Mouse (Mus musculus) MEL (cell line): ENCODE measurements at regions not wholly inside any gene's neighbourhood (a gene's known extent, or its start where the extent isn't known, plus 50 kb on each side); places are given as distances from the start of the nearest gene placed in this dataset.

Source experiments
- DNase-seq: peaks from one replicate; pipeline ENCODE4 v3.0.0; 2011; ENCODE audit warnings: low read depth, low spot score
- H3K27ac ChIP-seq: 2 replicates; pipeline ENCODE4 v1.5.1; 2012; ENCODE audit warnings: low read depth, mild to moderate bottlenecking, control low read depth, low read length, moderate library complexity; ENCODE audit not compliant: control insufficient read depth
- H3K27me3 ChIP-seq, 2 experiments: fragments of 150-350 bp in 1 of 2; sonication (generic) in 1 of 2; 2 replicates each; pipeline ENCODE4 v1.6.1; 2012; ENCODE audit warnings: low read length in 2 of 2, mild to moderate bottlenecking in 2 of 2, improper control_type of control experiment in 1 of 2, moderate library complexity in 1 of 2; ENCODE audit not compliant: insufficient read depth in 2 of 2, control insufficient read depth in 1 of 2
- H3K36me3 ChIP-seq, 2 experiments: 2 replicates each; pipeline ENCODE4 v1.6.1; 2012 to 2014; ENCODE audit warnings: low read length in 2 of 2, improper control_type of control experiment in 1 of 2, inconsistent platforms in 1 of 2, mild to moderate bottlenecking in 1 of 2; ENCODE audit not compliant: insufficient read depth in 2 of 2, control insufficient read depth in 1 of 2
- H3K4me1 ChIP-seq, 2 experiments: fragments of 150-350 bp in 1 of 2; sonication (generic) in 1 of 2; 2 replicates each; pipeline ENCODE4 v1.6.1; 2012; ENCODE audit warnings: low read length in 2 of 2, improper control_type of control experiment in 1 of 2, mild to moderate bottlenecking in 1 of 2; ENCODE audit not compliant: insufficient read depth in 2 of 2, control insufficient read depth in 1 of 2
- H3K4me3 ChIP-seq, 2 experiments: fragments of 150-350 bp in 1 of 2; sonication (generic) in 1 of 2; 2 replicates each; pipeline ENCODE4 v1.5.1; 2012; ENCODE audit warnings: low read depth in 2 of 2, low read length in 2 of 2, mild to moderate bottlenecking in 2 of 2, moderate library complexity in 2 of 2, control low read depth in 1 of 2, improper control_type of control experiment in 1 of 2; ENCODE audit not compliant: control insufficient read depth in 1 of 2, insufficient read depth in 1 of 2
- H3K79me2 ChIP-seq: 2 replicates; pipeline ENCODE4 v1.6.1; 2012; ENCODE audit warnings: mild to moderate bottlenecking, low read length, moderate library complexity; ENCODE audit not compliant: control insufficient read depth, poor library complexity, insufficient read depth
- H3K9ac ChIP-seq: 2 replicates; pipeline ENCODE4 v1.6.1; 2012; ENCODE audit warnings: low read depth, mild to moderate bottlenecking, control low read depth, low read length, moderate library complexity; ENCODE audit not compliant: control insufficient read depth, poor library complexity, severe bottlenecking
- H3K9me3 ChIP-seq: fragments of 150-350 bp; sonication (generic); replicated peaks from 2 replicates; pipeline ENCODE4 v1.6.1; 2012; ENCODE audit warnings: mild to moderate bottlenecking, low read length, improper control_type of control experiment, moderate library complexity; ENCODE audit not compliant: insufficient read depth
- CTCF ChIP-seq, 3 experiments: IDR thresholded peaks in 2 of 3; conservative IDR thresholded peaks in 1 of 3; 2 replicates each; pipeline ENCODE4 v1.5.1; 2011 to 2012; ENCODE audit warnings: low read length in 3 of 3, low read depth in 2 of 3, mild to moderate bottlenecking in 2 of 3, improper control_type of control experiment in 1 of 3, inconsistent platforms in 1 of 3, mixed read lengths in 1 of 3, moderate library complexity in 1 of 3; ENCODE audit not compliant: control insufficient read depth in 1 of 3, insufficient read depth in 1 of 3, poor library complexity in 1 of 3, severe bottlenecking in 1 of 3
- E2F4 ChIP-seq: IDR thresholded peaks from 2 replicates; pipeline ENCODE4 v1.6.1; 2011; ENCODE audit warnings: low read depth, low read length, improper control_type of control experiment, borderline replicate concordance
- EP300 ChIP-seq, 2 experiments: IDR thresholded peaks; 2 replicates each; pipeline ENCODE4 v1.6.1; 2011; ENCODE audit warnings: improper control_type of control experiment in 2 of 2, low read length in 2 of 2, low read depth in 1 of 2, mild to moderate bottlenecking in 1 of 2
- ETS1 ChIP-seq: IDR thresholded peaks from 2 replicates; pipeline ENCODE4 v1.6.1; 2012; ENCODE audit warnings: low read depth, mild to moderate bottlenecking, inconsistent platforms, low read length, improper control_type of control experiment, moderate library complexity
- KAT2A ChIP-seq: conservative IDR thresholded peaks from 2 replicates; pipeline ENCODE4 v1.6.1; 2012; ENCODE audit warnings: low read depth, low read length, improper control_type of control experiment, inconsistent platforms
- MAFK ChIP-seq: IDR thresholded peaks from 2 replicates; pipeline ENCODE4 v1.6.1; 2011; ENCODE audit warnings: low read depth, mild to moderate bottlenecking, low read length, improper control_type of control experiment, borderline replicate concordance
- MAZ ChIP-seq: IDR thresholded peaks from 2 replicates; pipeline ENCODE4 v1.6.1; 2012; ENCODE audit warnings: low read depth, mild to moderate bottlenecking, inconsistent platforms, low read length, improper control_type of control experiment
- MEF2A ChIP-seq: IDR thresholded peaks from 2 replicates; pipeline ENCODE4 v1.6.1; 2014; ENCODE audit warnings: low read depth, mild to moderate bottlenecking, inconsistent platforms, low read length, improper control_type of control experiment; ENCODE audit not compliant: poor library complexity, insufficient replicate concordance, severe bottlenecking; ENCODE audit errors: extremely low read depth
- MXI1 ChIP-seq: IDR thresholded peaks from 2 replicates; pipeline ENCODE4 v1.6.1; 2011; ENCODE audit warnings: mild to moderate bottlenecking, low read depth, low read length, improper control_type of control experiment
- POLR2A ChIP-seq, 2 experiments: IDR thresholded peaks; 2 replicates each; pipeline ENCODE4 v1.6.1; 2011 to 2012; ENCODE audit warnings: low read length in 2 of 2, mild to moderate bottlenecking in 2 of 2, control low read depth in 1 of 2, improper control_type of control experiment in 1 of 2, low read depth in 1 of 2, moderate library complexity in 1 of 2; ENCODE audit not compliant: control insufficient read depth in 1 of 2, insufficient read depth in 1 of 2, poor library complexity in 1 of 2
- POLR2AphosphoS2 ChIP-seq: IDR thresholded peaks from 2 replicates; pipeline ENCODE4 v1.6.1; 2011; ENCODE audit warnings: low read length, improper control_type of control experiment
- POLR2AphosphoS5 ChIP-seq: IDR thresholded peaks from 2 replicates; pipeline ENCODE4 v1.6.1; 2012; ENCODE audit warnings: low read depth, borderline replicate concordance, mild to moderate bottlenecking, inconsistent platforms, low read length, moderate library complexity, mixed read lengths
- RAD21 ChIP-seq: IDR thresholded peaks from 2 replicates; pipeline ENCODE4 v1.6.1; 2011; ENCODE audit warnings: mild to moderate bottlenecking, low read depth, low read length, improper control_type of control experiment
- RCOR1 ChIP-seq: IDR thresholded peaks from 2 replicates; pipeline ENCODE4 v1.6.1; 2012; ENCODE audit warnings: low read depth, mild to moderate bottlenecking, inconsistent platforms, low read length, improper control_type of control experiment
- SMC3 ChIP-seq: IDR thresholded peaks from 2 replicates; pipeline ENCODE4 v1.6.1; 2011; ENCODE audit warnings: low read depth, low read length, improper control_type of control experiment
- TAL1 ChIP-seq: IDR thresholded peaks from 2 replicates; pipeline ENCODE4 v1.6.1; 2012; ENCODE audit warnings: mild to moderate bottlenecking, inconsistent platforms, low read length, moderate library complexity, mixed read lengths
- TBP ChIP-seq: IDR thresholded peaks from 2 replicates; pipeline ENCODE4 v1.8.0; 2011; ENCODE audit warnings: low read depth, low read length, improper control_type of control experiment
- UBTF ChIP-seq: IDR thresholded peaks from 2 replicates; pipeline ENCODE4 v1.6.1; 2012; ENCODE audit warnings: low read depth, mild to moderate bottlenecking, inconsistent platforms, low read length, improper control_type of control experiment, moderate library complexity, borderline replicate concordance; ENCODE audit not compliant: insufficient read depth
- USF1 ChIP-seq: IDR thresholded peaks from 2 replicates; pipeline ENCODE4 v1.6.1; 2014; ENCODE audit warnings: low read depth, mild to moderate bottlenecking, inconsistent platforms, low read length, improper control_type of control experiment, moderate library complexity
- ZMIZ1 ChIP-seq: IDR thresholded peaks from 2 replicates; pipeline ENCODE4 v1.6.1; 2012; ENCODE audit warnings: low read depth, mild to moderate bottlenecking, inconsistent platforms, low read length, improper control_type of control experiment, moderate library complexity

DNA sequence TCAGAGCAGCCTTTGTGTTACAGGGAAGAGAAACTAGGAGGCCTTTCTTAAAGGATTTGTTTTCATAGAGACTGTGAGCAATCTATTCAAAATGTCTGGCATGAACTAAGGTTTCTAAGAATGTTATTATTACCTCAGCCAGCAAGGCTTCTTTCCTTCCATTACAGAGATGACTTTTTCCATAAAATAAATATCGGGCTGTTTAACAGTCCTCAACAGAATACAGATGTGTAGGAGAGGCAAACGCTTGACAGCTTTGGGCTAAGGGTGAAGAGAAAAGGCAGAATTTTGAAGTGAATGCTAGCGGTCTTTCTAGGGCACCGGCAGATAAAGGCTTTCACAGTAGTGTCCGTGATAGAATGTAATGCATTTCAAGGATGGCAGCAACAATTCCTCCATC lies 73.3 kb upstream of the Armcx2 start:
- no peak overlapping the region for H3K27ac ChIP-seq
- no peaks in the 10 kb centered on the region for H3K9me3 ChIP-seq
- no peak for TF ChIP-seq USF1
- TF ChIP-seq SMC3, result no peak
- no peak for TF ChIP-seq E2F4
- TF ChIP-seq POLR2A (IDR thresholded peaks at IDR 0.05; ENCODE audit: control insufficient read depth in 1 of 2, insufficient read depth in 1 of 2, low read depth in 1 of 2, low read length in 2 of 2, poor library complexity in 1 of 2), result no peak
- TF ChIP-seq POLR2AphosphoS2, result no peak
- TF ChIP-seq POLR2AphosphoS5, result no peak
- TF ChIP-seq ZMIZ1, result no peak
- no peak for TF ChIP-seq RCOR1
- TF ChIP-seq EP300 (IDR thresholded peaks at IDR 0.05; ENCODE audit: low read depth in 1 of 2, low read length in 2 of 2), result no peak
- no peak for TF ChIP-seq MEF2A
- no peak for TF ChIP-seq RAD21
- no peak for TF ChIP-seq MAZ
- no peak for TF ChIP-seq MAFK
- no peak for TF ChIP-seq ETS1
- TF ChIP-seq CTCF (IDR thresholded peaks at IDR 0.05 in 2 of 3, conservative IDR thresholded peaks at IDR 0.05 in 1 of 3; ENCODE audit: control insufficient read depth in 1 of 3, insufficient read depth in 1 of 3, low read depth in 2 of 3, low read length in 3 of 3, poor library complexity in 1 of 3, severe bottlenecking in 1 of 3), result no peak
- TF ChIP-seq KAT2A, result no peak
- TF ChIP-seq MXI1, result no peak
- DNase-seq, result no peak
- H3K9ac ChIP-seq, result no peak overlapping the region
- peaks cover 0 to 1% of the 10 kb centered on the region in 2 experiments; a peak in 1 of 4 replicates for H3K27me3 ChIP-seq
- H3K36me3 ChIP-seq, result peaks cover 0 to 7% of the 10 kb centered on the region in 2 experiments; a peak in 2 of 4 replicates
- no peak overlapping the region for H3K4me3 ChIP-seq
- H3K79me2 ChIP-seq, result no peaks in the 10 kb centered on the region
- peaks cover 6 to 10% of the 10 kb centered on the region in 2 experiments; a peak in 3 of 4 replicates for H3K4me1 ChIP-seq

DNA sequence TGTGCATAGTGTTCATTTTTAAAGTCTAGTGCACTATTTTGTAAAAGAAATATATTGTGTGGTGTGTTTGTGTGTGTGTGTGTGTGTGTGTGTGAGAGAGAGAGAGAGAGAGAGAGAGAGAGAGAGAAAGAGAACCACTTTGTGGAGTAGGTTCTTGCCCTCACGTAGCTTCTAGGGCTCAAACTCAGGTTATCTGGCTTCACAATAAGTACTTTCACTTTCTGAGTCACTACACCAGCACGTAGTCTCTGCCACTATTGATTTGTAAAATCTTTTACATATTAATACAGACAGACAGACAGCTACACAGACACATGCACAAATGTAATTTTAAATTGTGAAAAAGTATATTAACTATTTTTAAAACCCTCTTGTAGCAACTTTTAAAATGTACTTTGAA lies 70.9 kb upstream of the Armcx2 start:
- TF ChIP-seq TBP (peak; percentile 88), SMC3 (no peak), EP300 (IDR thresholded peaks at IDR 0.05; ENCODE audit: low read depth in 1 of 2, low read length in 2 of 2) (no peak), TAL1 (no peak), UBTF (0 out of 2 replicates have a peak, but pooled peaks have one; percentile 42)
- Histone ChIP-seq H3K79me2 (no peaks in the 10 kb centered on the region), H3K4me1 (peaks cover 6 to 10% of the 10 kb centered on the region in 2 experiments; a peak in 3 of 4 replicates), H3K27ac (no peak overlapping the region), H3K36me3 (peaks cover 0 to 7% of the 10 kb centered on the region in 2 experiments; a peak in 2 of 4 replicates), H3K27me3 (peaks cover 2 to 4% of the 10 kb centered on the region in 2 experiments; a peak in 3 of 4 replicates), H3K9ac (peak overlapping the region; percentile 27), H3K9me3 (no peaks in the 10 kb centered on the region), H3K4me3 (peak overlapping the region; percentile 41 to 60)
- DNase-seq, result peak; percentile 74
